Mouse (Mus musculus) macrophage (primary cell): ENCODE measurements around the gene Spink4. TPM values are rescaled to one million over a fixed set of nuclear protein-coding genes. Genes with fewer than 3 reads are reported as not detected.
A peak's percentile ranks its signal among the peaks of the same experiment; 100 is the strongest.

Source experiments
- H3K27ac ChIP-seq: fragments of 350-480 bp; formaldehyde crosslinking; 2 replicates; pipeline ENCODE4 v1.9.0; 2021
- H3K36me3 ChIP-seq: fragments of 350-480 bp; formaldehyde crosslinking; 2 replicates; pipeline ENCODE4 v1.9.0; 2021; ENCODE audit errors: inconsistent target
- H3K4me3 ChIP-seq: fragments of 350-480 bp; formaldehyde crosslinking; 2 replicates; pipeline ENCODE4 v1.9.0; 2021; ENCODE audit errors: inconsistent target
- H3K79me2 ChIP-seq: fragments of 350-480 bp; formaldehyde crosslinking; 2 replicates; pipeline ENCODE4 v1.9.0; 2021; ENCODE audit errors: inconsistent target
- WGBS: methylation state at CpG from one replicate; pipeline ENCODE4 v1.1.7; 2026; ENCODE audit warnings: inconsistent platforms; ENCODE audit not compliant: missing documents; 5-methylcytosine and 5-hydroxymethylcytosine counted together
- polyA plus RNA-seq: library from polyadenylated mRNA; stranded (reverse); fragments of 250-400 nt; gene quantifications from 3 replicates; pipeline ENCODE4 v1.2.4, GENCODE M21; 2018; ENCODE audit warnings: inconsistent platforms

Gene Spink4
- polyA plus RNA-seq, 1 experiment from 2014 or later = not detected

GRCm38 (mm10) chr4:40889983-40890382, 29.9 kb upstream of the Spink4 start:
- WGBS = 84% methylated on average over 4 of the region's 4 CpGs
- Histone ChIP-seq H3K4me3 (no peak overlapping the region), H3K79me2 (no peaks in the 10 kb centered on the region), H3K36me3 (no peaks in the 10 kb centered on the region), H3K27ac (no peak overlapping the region)

GRCm38 (mm10) chr4:40891206-40891605, 28.6 kb upstream of the Spink4 start:
- Histone ChIP-seq H3K36me3 (no peaks in the 10 kb centered on the region), H3K4me3 (no peak overlapping the region), H3K79me2 (no peaks in the 10 kb centered on the region), H3K27ac (no peak overlapping the region)
- 89% methylated on average over 5 of the region's 5 CpGs for WGBS

- no peak overlapping the region for H3K27ac ChIP-seq
- 90% methylated on average over 3 of the region's 3 CpGs for WGBS
Measured at GRCm38 (mm10) chr4:40895118-40895517, 24.7 kb upstream of the Spink4 start.

GRCm38 (mm10) chr4:40895646-40896045, 24.2 kb upstream of the Spink4 start:
- 94% methylated on average over 2 of the region's 2 CpGs for WGBS
- no peak overlapping the region for H3K4me3 ChIP-seq
- no peaks in the 10 kb centered on the region for H3K36me3 ChIP-seq
- H3K27ac ChIP-seq = no peak overlapping the region
- no peaks in the 10 kb centered on the region for H3K79me2 ChIP-seq

More at GRCm38 (mm10) chr4:40895118-40895517, 24.7 kb upstream of the Spink4 start:
- no peaks in the 10 kb centered on the region for H3K36me3 ChIP-seq
- no peak overlapping the region for H3K4me3 ChIP-seq
- no peaks in the 10 kb centered on the region for H3K79me2 ChIP-seq

- Histone ChIP-seq H3K27ac (peak overlapping the region; percentile 60), H3K79me2 (no peaks in the 10 kb centered on the region), H3K36me3 (no peaks in the 10 kb centered on the region), H3K4me3 (no peak overlapping the region)
- 99% methylated on average over 6 of the region's 6 CpGs for WGBS
Measured at GRCm38 (mm10) chr4:40898476-40899044, 21.3 kb upstream of the Spink4 start.

GRCm38 (mm10) chr4:40899264-40899663, 20.6 kb upstream of the Spink4 start:
- H3K4me3 ChIP-seq = no peak overlapping the region
- no peaks in the 10 kb centered on the region for H3K36me3 ChIP-seq
- 85% methylated on average over 2 of the region's 2 CpGs for WGBS
- no peaks in the 10 kb centered on the region for H3K79me2 ChIP-seq
- peak overlapping the region; percentile 60 for H3K27ac ChIP-seq

GRCm38 (mm10) chr4:40900071-40900470, 19.8 kb upstream of the Spink4 start:
- 90% methylated on average over 3 of the region's 3 CpGs for WGBS
- no peaks in the 10 kb centered on the region for H3K79me2 ChIP-seq
- peak overlapping the region; percentile 60 for H3K27ac ChIP-seq

GRCm38 (mm10) chr4:40900612-40901011, 19.2 kb upstream of the Spink4 start:
- Histone ChIP-seq H3K79me2 (no peaks in the 10 kb centered on the region), H3K36me3 (no peaks in the 10 kb centered on the region), H3K4me3 (no peak overlapping the region), H3K27ac (no peak overlapping the region)
- WGBS = 98% methylated on average over 4 of the region's 4 CpGs

More at GRCm38 (mm10) chr4:40900071-40900470, 19.8 kb upstream of the Spink4 start:
- H3K36me3 ChIP-seq = no peaks in the 10 kb centered on the region
- H3K4me3 ChIP-seq = no peak overlapping the region

- whole genome bisulfite sequencing = 60% methylated on average over 1 of the region's 1 CpGs
- H3K4me3 ChIP-seq = no peak overlapping the region
Measured at GRCm38 (mm10) chr4:40906298-40906697, 13.6 kb upstream of the Spink4 start.

GRCm38 (mm10) chr4:40908261-40908969, 11.4 kb upstream of the Spink4 start:
- Histone ChIP-seq H3K27ac (no peak overlapping the region), H3K36me3 (no peaks in the 10 kb centered on the region), H3K4me3 (no peak overlapping the region), H3K79me2 (no peaks in the 10 kb centered on the region)
- WGBS = 71% methylated on average over 19 of the region's 20 CpGs

More at GRCm38 (mm10) chr4:40906298-40906697, 13.6 kb upstream of the Spink4 start:
- Histone ChIP-seq H3K79me2 (no peaks in the 10 kb centered on the region), H3K36me3 (no peaks in the 10 kb centered on the region), H3K27ac (no peak overlapping the region)

- Histone ChIP-seq H3K4me3 (no peak overlapping the region), H3K79me2 (no peaks in the 10 kb centered on the region), H3K36me3 (no peaks in the 10 kb centered on the region), H3K27ac (no peak overlapping the region)
Measured at GRCm38 (mm10) chr4:40914287-40914867, 5.5 kb upstream of the Spink4 start.

GRCm38 (mm10) chr4:40915947-40916346, 3.9 kb upstream of the Spink4 start:
- WGBS = 88% methylated on average over 5 of the region's 5 CpGs
- Histone ChIP-seq H3K36me3 (no peaks in the 10 kb centered on the region), H3K79me2 (no peaks in the 10 kb centered on the region), H3K4me3 (no peak overlapping the region), H3K27ac (no peak overlapping the region)

- H3K79me2 ChIP-seq = no peaks in the 10 kb centered on the region
- H3K4me3 ChIP-seq = no peak overlapping the region
- H3K36me3 ChIP-seq = no peaks in the 10 kb centered on the region
- H3K27ac ChIP-seq = no peak overlapping the region
- WGBS = 95% methylated on average over 7 of the region's 7 CpGs
Measured at GRCm38 (mm10) chr4:40916592-40917155, 3.2 kb upstream of the Spink4 start.

- H3K4me3 ChIP-seq = no peak overlapping the region
- 96% methylated on average over 2 of the region's 2 CpGs for WGBS
Measured at GRCm38 (mm10) chr4:40920576-40920975, 724 bp downstream of the Spink4 start.

GRCm38 (mm10) chr4:40921288-40921687, 1.4 kb downstream of the Spink4 start:
- Histone ChIP-seq H3K27ac (no peak overlapping the region), H3K4me3 (no peak overlapping the region), H3K79me2 (no peaks in the 10 kb centered on the region), H3K36me3 (no peaks in the 10 kb centered on the region)
- WGBS = 93% methylated on average over 3 of the region's 3 CpGs

More at GRCm38 (mm10) chr4:40920576-40920975, 724 bp downstream of the Spink4 start:
- no peaks in the 10 kb centered on the region for H3K36me3 ChIP-seq
- H3K27ac ChIP-seq = no peak overlapping the region
- no peaks in the 10 kb centered on the region for H3K79me2 ChIP-seq
